Mouse (Mus musculus): Measurements from ENCODE around the gene Morn3. TPM values are rescaled to one million over a fixed set of nuclear protein-coding genes. Genes with fewer than 3 reads are reported as not detected.

Gene Morn3
- polyA plus RNA-seq, 1 experiment from 2014 or later, result not detected

- ATAC-seq (replicated peaks; ENCODE audit: low FRiP score) (no peak), DNase-seq (ENCODE audit: low spot score) (no peak)
- H3K9me3 ChIP-seq (ENCODE audit: control insufficient read depth, low read length), result no peaks in the 10 kb centered on the region
- H3K4me1 ChIP-seq (replicated peaks; ENCODE audit: control insufficient read depth, insufficient read depth, low read length), result no peaks in the 10 kb centered on the region
- no peak overlapping the region for H3K4me3 ChIP-seq (ENCODE audit: low read depth, low read length)
- no peaks in the 10 kb centered on the region for H3K36me3 ChIP-seq (ENCODE audit: control insufficient read depth, insufficient read depth, low read length)
- H3K9ac ChIP-seq (ENCODE audit: low read length), result no peak overlapping the region
- H3K4me2 ChIP-seq (ENCODE audit: low read depth, low read length, severe bottlenecking), result no peak overlapping the region
- no peak overlapping the region for H3K27ac ChIP-seq (ENCODE audit: low read depth, low read length)
- 71% methylated on average over 7 of the region's 7 CpGs for WGBS
- H3K27me3 ChIP-seq (ENCODE audit: control insufficient read depth, insufficient read depth, low read length), result no peaks in the 10 kb centered on the region
Observed at GRCm38 (mm10) chr5:123033646-123034160, 13.1 kb downstream of the Morn3 start.

- no peaks in the 10 kb centered on the region for H3K4me1 ChIP-seq (replicated peaks; ENCODE audit: control insufficient read depth, insufficient read depth, low read length)
- H3K4me2 ChIP-seq (ENCODE audit: low read depth, low read length, severe bottlenecking), result no peak overlapping the region
- no peaks in the 10 kb centered on the region for H3K27me3 ChIP-seq (ENCODE audit: control insufficient read depth, insufficient read depth, low read length)
Observed at GRCm38 (mm10) chr5:123031312-123031711, 15.5 kb downstream of the Morn3 start.

GRCm38 (mm10) chr5:123029729-123030128 is 17.1 kb downstream of the Morn3 start:
- DNase-seq (ENCODE audit: low spot score) (no peak), ATAC-seq (replicated peaks; ENCODE audit: low FRiP score) (no peak)
- Histone ChIP-seq H3K9me3 (ENCODE audit: control insufficient read depth, low read length) (no peaks in the 10 kb centered on the region), H3K4me1 (replicated peaks; ENCODE audit: control insufficient read depth, insufficient read depth, low read length) (no peaks in the 10 kb centered on the region), H3K27ac (ENCODE audit: low read depth, low read length) (no peak overlapping the region), H3K36me3 (ENCODE audit: control insufficient read depth, insufficient read depth, low read length) (no peaks in the 10 kb centered on the region), H3K4me2 (ENCODE audit: low read depth, low read length, severe bottlenecking) (no peak overlapping the region), H3K9ac (ENCODE audit: low read length) (no peak overlapping the region), H3K27me3 (ENCODE audit: control insufficient read depth, insufficient read depth, low read length) (no peaks in the 10 kb centered on the region), H3K4me3 (ENCODE audit: low read depth, low read length) (no peak overlapping the region)
- WGBS, result 81% methylated on average over 7 of the region's 7 CpGs

More at GRCm38 (mm10) chr5:123031312-123031711, 15.5 kb downstream of the Morn3 start:
- DNase-seq (ENCODE audit: low spot score), result no peak
- H3K9me3 ChIP-seq (ENCODE audit: control insufficient read depth, low read length), result no peaks in the 10 kb centered on the region
- ATAC-seq (replicated peaks; ENCODE audit: low FRiP score), result no peak
- WGBS, result 92% methylated on average over 3 of the region's 3 CpGs
- H3K27ac ChIP-seq (ENCODE audit: low read depth, low read length), result no peak overlapping the region
- no peak overlapping the region for H3K9ac ChIP-seq (ENCODE audit: low read length)
- no peak overlapping the region for H3K4me3 ChIP-seq (ENCODE audit: low read depth, low read length)
- no peaks in the 10 kb centered on the region for H3K36me3 ChIP-seq (ENCODE audit: control insufficient read depth, insufficient read depth, low read length)

- 89% methylated on average over 6 of the region's 6 CpGs for WGBS
- H3K4me2 ChIP-seq (ENCODE audit: low read depth, low read length, severe bottlenecking), result no peak overlapping the region
- no peak overlapping the region for H3K9ac ChIP-seq (ENCODE audit: low read length)
- no peaks in the 10 kb centered on the region for H3K27me3 ChIP-seq (ENCODE audit: control insufficient read depth, insufficient read depth, low read length)
- no peak overlapping the region for H3K4me3 ChIP-seq (ENCODE audit: low read depth, low read length)
- H3K36me3 ChIP-seq (ENCODE audit: control insufficient read depth, insufficient read depth, low read length), result no peaks in the 10 kb centered on the region
- no peak overlapping the region for H3K27ac ChIP-seq (ENCODE audit: low read depth, low read length)
- DNase-seq (ENCODE audit: low spot score) (no peak), ATAC-seq (replicated peaks; ENCODE audit: low FRiP score) (no peak)
- H3K9me3 ChIP-seq (ENCODE audit: control insufficient read depth, low read length), result no peaks in the 10 kb centered on the region
- no peaks in the 10 kb centered on the region for H3K4me1 ChIP-seq (replicated peaks; ENCODE audit: control insufficient read depth, insufficient read depth, low read length)
Observed at GRCm38 (mm10) chr5:123027436-123027835, 19.4 kb downstream of the Morn3 start.

- no peak overlapping the region for H3K9ac ChIP-seq (ENCODE audit: low read length)
- H3K4me3 ChIP-seq (ENCODE audit: low read depth, low read length), result no peak overlapping the region
- no peak for ATAC-seq (replicated peaks; ENCODE audit: low FRiP score)
- H3K9me3 ChIP-seq (ENCODE audit: control insufficient read depth, low read length), result no peaks in the 10 kb centered on the region
- H3K27ac ChIP-seq (ENCODE audit: low read depth, low read length), result no peak overlapping the region
- H3K36me3 ChIP-seq (ENCODE audit: control insufficient read depth, insufficient read depth, low read length), result no peaks in the 10 kb centered on the region
- WGBS, result 71% methylated on average over 6 of the region's 6 CpGs
- no peak overlapping the region for H3K4me2 ChIP-seq (ENCODE audit: low read depth, low read length, severe bottlenecking)
- no peaks in the 10 kb centered on the region for H3K4me1 ChIP-seq (replicated peaks; ENCODE audit: control insufficient read depth, insufficient read depth, low read length)
- H3K27me3 ChIP-seq (ENCODE audit: control insufficient read depth, insufficient read depth, low read length), result no peaks in the 10 kb centered on the region
- DNase-seq (ENCODE audit: low spot score), result no peak
Observed at GRCm38 (mm10) chr5:123026414-123026813, 20.4 kb downstream of the Morn3 start.

- no peaks in the 10 kb centered on the region for H3K27me3 ChIP-seq (ENCODE audit: control insufficient read depth, insufficient read depth, low read length)
- H3K9me3 ChIP-seq (ENCODE audit: control insufficient read depth, low read length), result no peaks in the 10 kb centered on the region
- 95% methylated on average over 9 of the region's 9 CpGs for WGBS
- no peak overlapping the region for H3K4me2 ChIP-seq (ENCODE audit: low read depth, low read length, severe bottlenecking)
- H3K9ac ChIP-seq (ENCODE audit: low read length), result no peak overlapping the region
- DNase-seq (ENCODE audit: low spot score), result no peak
- H3K36me3 ChIP-seq (ENCODE audit: control insufficient read depth, insufficient read depth, low read length), result no peaks in the 10 kb centered on the region
- H3K27ac ChIP-seq (ENCODE audit: low read depth, low read length), result no peak overlapping the region
- no peaks in the 10 kb centered on the region for H3K4me1 ChIP-seq (replicated peaks; ENCODE audit: control insufficient read depth, insufficient read depth, low read length)
- no peak for ATAC-seq (replicated peaks; ENCODE audit: low FRiP score)
- H3K4me3 ChIP-seq (ENCODE audit: low read depth, low read length), result no peak overlapping the region
Observed at GRCm38 (mm10) chr5:123024965-123025573, 21.7 kb downstream of the Morn3 start.

GRCm38 (mm10) chr5:123024312-123024711 is 22.5 kb downstream of the Morn3 start:
- H3K27ac ChIP-seq (ENCODE audit: low read depth, low read length), result no peak overlapping the region
- peaks cover 4% of the 10 kb centered on the region; the same call in 1 of the 2 replicates for H3K4me1 ChIP-seq (replicated peaks; ENCODE audit: control insufficient read depth, insufficient read depth, low read length)
- H3K9ac ChIP-seq (ENCODE audit: low read length), result no peak overlapping the region
- no peak overlapping the region for H3K4me3 ChIP-seq (ENCODE audit: low read depth, low read length)
- WGBS, result 95% methylated on average over 6 of the region's 6 CpGs
- H3K27me3 ChIP-seq (ENCODE audit: control insufficient read depth, insufficient read depth, low read length), result no peaks in the 10 kb centered on the region
- ATAC-seq (replicated peaks; ENCODE audit: low FRiP score) (no peak), DNase-seq (ENCODE audit: low spot score) (no peak)
- no peaks in the 10 kb centered on the region for H3K36me3 ChIP-seq (ENCODE audit: control insufficient read depth, insufficient read depth, low read length)
- H3K4me2 ChIP-seq (ENCODE audit: low read depth, low read length, severe bottlenecking), result no peak overlapping the region
- H3K9me3 ChIP-seq (ENCODE audit: control insufficient read depth, low read length), result no peaks in the 10 kb centered on the region

- no peak for DNase-seq (ENCODE audit: low spot score)
- Histone ChIP-seq H3K27me3 (ENCODE audit: control insufficient read depth, insufficient read depth, low read length) (no peaks in the 10 kb centered on the region), H3K9ac (ENCODE audit: low read length) (no peak overlapping the region), H3K27ac (ENCODE audit: low read depth, low read length) (no peak overlapping the region), H3K36me3 (ENCODE audit: control insufficient read depth, insufficient read depth, low read length) (no peaks in the 10 kb centered on the region), H3K4me2 (ENCODE audit: low read depth, low read length, severe bottlenecking) (no peak overlapping the region), H3K4me3 (ENCODE audit: low read depth, low read length) (no peak overlapping the region), H3K9me3 (ENCODE audit: control insufficient read depth, low read length) (no peaks in the 10 kb centered on the region), H3K4me1 (replicated peaks; ENCODE audit: control insufficient read depth, insufficient read depth, low read length) (peaks cover 8% of the 10 kb centered on the region; the same call in 1 of the 2 replicates)
- 88% methylated on average over 6 of the region's 6 CpGs for WGBS
- no peak for ATAC-seq (replicated peaks; ENCODE audit: low FRiP score)
Observed at GRCm38 (mm10) chr5:123023049-123023448, 23.8 kb downstream of the Morn3 start.

- no peak overlapping the region for H3K9ac ChIP-seq (ENCODE audit: low read length)
- H3K4me1 ChIP-seq (replicated peaks; ENCODE audit: control insufficient read depth, insufficient read depth, low read length), result peaks cover 8% of the 10 kb centered on the region; the same call in 1 of the 2 replicates
- no peaks in the 10 kb centered on the region for H3K27me3 ChIP-seq (ENCODE audit: control insufficient read depth, insufficient read depth, low read length)
- DNase-seq (ENCODE audit: low spot score), result no peak
- H3K36me3 ChIP-seq (ENCODE audit: control insufficient read depth, insufficient read depth, low read length), result no peaks in the 10 kb centered on the region
- ATAC-seq (replicated peaks; ENCODE audit: low FRiP score), result no peak
- no peak overlapping the region for H3K4me3 ChIP-seq (ENCODE audit: low read depth, low read length)
- WGBS, result 91% methylated on average over 7 of the region's 7 CpGs
- no peak overlapping the region for H3K4me2 ChIP-seq (ENCODE audit: low read depth, low read length, severe bottlenecking)
- no peaks in the 10 kb centered on the region for H3K9me3 ChIP-seq (ENCODE audit: control insufficient read depth, low read length)
- H3K27ac ChIP-seq (ENCODE audit: low read depth, low read length), result no peak overlapping the region
Observed at GRCm38 (mm10) chr5:123021438-123021837, 25.4 kb downstream of the Morn3 start.
